Mouse (Mus musculus): ENCODE data around the gene Gm2888.
"Not testable (repeated sequence)": the region's sequence is repeated elsewhere in the genome, so short reads cannot be mapped to it uniquely, and the experiment has no call there.

GRCm38 (mm10) chr14:3050087-3050486 is 20.3 kb downstream of the Gm2888 start:
- TF ChIP-seq CTCF (IDR thresholded peaks at IDR 0.05; ENCODE audit: low read depth, low read length); POLR2A (IDR thresholded peaks at IDR 0.05; ENCODE audit: borderline replicate concordance, low read depth, low read length): not testable (repeated sequence)

Data from bone marrow macrophage, adult 2 months (primary cell).